Mouse (Mus musculus) ES-E14 (cell line): ENCODE measurements at regions not wholly inside any gene's neighbourhood (a gene's known extent, or its start where the extent isn't known, plus 50 kb on each side); places are given as distances from the start of the nearest gene placed in this dataset.

Source experiments
- CHD2 ChIP-seq: IDR thresholded peaks from 2 replicates; pipeline ENCODE4 v1.6.1; 2014; ENCODE audit warnings: mild to moderate bottlenecking, low read depth, low read length, inconsistent platforms
- HCFC1 ChIP-seq: IDR thresholded peaks from 2 replicates; pipeline ENCODE4 v1.6.1; 2012; ENCODE audit warnings: low read length, inconsistent platforms, borderline replicate concordance; ENCODE audit not compliant: insufficient read depth
- ZNF384 ChIP-seq: IDR thresholded peaks from 2 replicates; pipeline ENCODE4 v1.6.1; 2012; ENCODE audit warnings: low read depth, low read length, inconsistent platforms

- TF ChIP-seq ZNF384 (no peak), CHD2 (no peak), HCFC1 (no peak)
These were observed 549.1 kb upstream of the Dmac1 start for GRCm38 (mm10) chr4:75827082-75827711.
